Mouse (Mus musculus): ENCODE measurements around the gene Gm13696. TPM values are rescaled to one million over a fixed set of nuclear protein-coding genes. Genes with fewer than 3 reads are reported as not detected.
"Not testable (repeated sequence)": the region's sequence is repeated elsewhere in the genome, so short reads cannot be mapped to it uniquely, and the experiment has no call there.

The Gm13696 gene
- not detected in 2 replicates for polyA plus RNA-seq (2012; ENCODE audit: insufficient read depth, insufficient read length, missing spikeins)

DNA sequence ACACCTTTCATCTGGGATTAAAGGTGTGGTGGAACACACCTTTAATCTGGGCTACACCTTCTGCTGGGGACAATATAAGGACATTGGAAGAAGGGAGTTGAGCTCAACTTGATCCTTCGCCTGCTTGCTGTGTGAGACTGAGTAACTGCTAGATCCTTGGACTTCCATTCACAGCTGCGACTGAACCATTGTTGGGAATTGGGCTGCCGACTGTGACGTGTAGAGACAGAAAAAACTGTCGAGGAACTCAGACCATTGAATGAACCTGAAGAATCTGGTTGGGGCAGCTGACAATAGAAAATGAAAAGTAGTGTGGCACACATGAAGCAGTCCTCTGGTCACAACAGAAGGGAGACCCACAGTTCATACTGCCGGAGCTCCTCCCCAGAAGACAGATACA lies at the start of gene Gm13696:
Gm13696 (plus strand) TSS at position 301 of the 400 bp plus-strand sequence.
- H3K27ac ChIP-seq (ENCODE audit: insufficient read depth, low read depth, low read length); H3K4me1 ChIP-seq (ENCODE audit: control insufficient read depth, insufficient read depth, low read length); H3K4me3 ChIP-seq (ENCODE audit: insufficient read depth, low read length): not testable (repeated sequence)

DNA sequence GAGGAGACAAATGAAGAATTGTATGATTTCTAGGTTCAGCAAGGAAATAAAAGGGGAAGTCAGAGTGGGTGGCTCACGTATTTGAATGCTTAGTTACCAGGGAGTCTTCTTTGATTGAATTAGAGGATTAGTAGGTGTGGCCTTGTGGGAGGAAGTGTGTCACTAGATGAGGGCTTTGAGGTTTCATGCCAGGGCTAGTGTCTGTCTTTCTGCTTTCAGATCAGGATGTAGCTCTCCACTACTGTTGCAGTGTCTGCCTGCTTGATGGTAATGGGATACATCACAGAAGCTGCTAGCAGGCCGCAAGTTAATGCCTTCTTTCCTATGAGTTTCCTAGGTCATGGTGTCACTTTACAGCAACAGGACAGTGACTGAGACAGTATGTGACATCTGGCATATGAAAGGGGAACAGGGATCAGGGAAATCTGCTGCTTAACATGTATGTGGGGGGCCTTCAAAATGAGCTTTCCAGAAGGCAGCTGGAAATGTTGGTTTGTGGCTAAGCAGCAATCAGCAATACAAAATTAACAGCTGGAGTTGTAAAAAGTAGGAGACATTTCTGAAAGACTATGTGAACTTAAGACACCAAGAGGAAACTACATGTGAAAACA lies 43.3 kb upstream of the Gm13696 start:
- no peak overlapping the region for H3K4me3 ChIP-seq (ENCODE audit: insufficient read depth, low read length)
- peaks cover 10% of the 10 kb centered on the region for H3K4me1 ChIP-seq (ENCODE audit: control insufficient read depth, insufficient read depth, low read length)
- peak overlapping the region; percentile 51 for H3K27ac ChIP-seq (ENCODE audit: insufficient read depth, low read depth, low read length)
- TF ChIP-seq CTCF (IDR thresholded peaks at IDR 0.05; ENCODE audit: low read depth, low read length) (no peak), POLR2A (IDR thresholded peaks at IDR 0.05; ENCODE audit: borderline replicate concordance, low read depth, low read length) (no peak)

DNA sequence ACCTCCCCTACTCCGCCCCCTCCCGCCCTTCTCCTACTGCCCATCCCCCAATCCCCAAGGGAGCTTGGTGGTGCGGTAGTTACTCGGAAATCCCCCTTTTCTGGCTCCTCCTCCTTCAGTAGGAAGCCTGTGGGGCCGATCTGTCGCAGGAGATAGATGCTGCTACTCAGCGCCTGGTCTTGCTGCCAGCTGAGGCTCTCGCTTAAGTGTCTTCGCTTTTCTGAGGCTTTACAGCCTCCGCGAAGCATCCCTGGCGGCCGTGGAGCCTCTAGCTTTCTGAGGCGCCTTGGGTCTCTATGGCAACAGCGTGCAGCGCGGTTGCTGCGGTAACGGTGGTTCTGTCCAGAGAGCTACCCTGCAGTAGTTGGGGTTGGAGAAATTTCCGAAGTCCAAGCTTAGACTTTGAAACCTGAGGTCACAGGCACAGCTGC lies 32.0 kb upstream of the Gm13696 start, which contains the start of gene Zswim2:
Zswim2 (minus strand) TSS at position 298 of the 431 bp plus-strand sequence.
- Histone ChIP-seq H3K4me3 (ENCODE audit: insufficient read depth, low read length) (peak within 1 kb of the TSS; percentile 8), H3K27ac (ENCODE audit: insufficient read depth, low read depth, low read length) (no peak within 1 kb of the TSS), H3K4me1 (ENCODE audit: control insufficient read depth, insufficient read depth, low read length) (peaks cover 4% of the 10 kb centered on the region; the same call in 1 of the 2 replicates)
- no peak for TF ChIP-seq CTCF (IDR thresholded peaks at IDR 0.05; ENCODE audit: low read depth, low read length)
- no peak for TF ChIP-seq POLR2A (IDR thresholded peaks at IDR 0.05; ENCODE audit: borderline replicate concordance, low read depth, low read length)

DNA sequence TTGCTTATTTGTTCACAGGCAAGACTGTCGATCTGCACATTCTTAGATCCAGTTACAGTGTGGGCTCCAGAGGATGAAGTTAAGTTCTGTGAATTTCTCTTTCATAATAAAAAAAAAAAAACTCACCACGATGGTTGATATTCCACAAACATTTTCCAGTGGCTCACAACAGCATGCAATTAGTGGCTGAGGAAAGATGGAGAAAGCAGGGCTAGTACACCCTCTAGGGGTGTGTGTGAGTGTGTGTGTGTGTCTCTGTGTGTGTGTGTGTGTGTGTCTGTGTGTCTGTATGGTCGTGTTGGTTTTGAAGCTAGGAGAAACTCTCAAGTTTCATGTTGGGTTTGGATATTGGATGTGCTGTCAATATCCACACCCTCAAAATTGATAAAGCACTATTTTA lies 31.5 kb upstream of the Gm13696 start:
- no peak overlapping the region for H3K27ac ChIP-seq (ENCODE audit: insufficient read depth, low read depth, low read length)
- H3K4me1 ChIP-seq (ENCODE audit: control insufficient read depth, insufficient read depth, low read length) = peaks cover 4% of the 10 kb centered on the region; the same call in 1 of the 2 replicates
- TF ChIP-seq CTCF (IDR thresholded peaks at IDR 0.05; ENCODE audit: low read depth, low read length) (no peak), POLR2A (IDR thresholded peaks at IDR 0.05; ENCODE audit: borderline replicate concordance, low read depth, low read length) (no peak)
- 0 out of 2 replicates have a peak overlapping the region, but pooled peaks have one; percentile 8 for H3K4me3 ChIP-seq (ENCODE audit: insufficient read depth, low read length)

DNA sequence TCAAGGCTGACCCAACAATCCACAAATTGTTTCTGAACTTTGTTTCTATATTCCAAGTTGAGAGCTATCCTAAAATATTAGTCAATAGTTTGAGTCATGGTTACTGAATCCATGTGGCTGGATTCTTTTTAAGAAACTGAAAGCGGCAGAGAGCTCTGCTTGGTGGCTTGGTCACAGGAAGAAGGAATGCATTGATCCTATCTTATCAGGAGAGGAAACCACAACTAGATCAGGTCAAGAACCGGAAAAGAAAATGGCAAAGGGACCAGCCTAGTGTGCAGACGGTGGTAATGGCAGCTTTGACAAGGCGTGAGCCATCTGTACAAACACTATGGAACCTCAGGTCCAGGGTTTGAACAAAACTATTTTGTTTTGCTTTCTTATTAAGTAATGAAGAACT lies 31.1 kb upstream of the Gm13696 start:
- no peak overlapping the region for H3K4me3 ChIP-seq (ENCODE audit: insufficient read depth, low read length)
- peaks cover 4% of the 10 kb centered on the region; the same call in 1 of the 2 replicates for H3K4me1 ChIP-seq (ENCODE audit: control insufficient read depth, insufficient read depth, low read length)
- no peak for TF ChIP-seq CTCF (IDR thresholded peaks at IDR 0.05; ENCODE audit: low read depth, low read length)
- no peak for TF ChIP-seq POLR2A (IDR thresholded peaks at IDR 0.05; ENCODE audit: borderline replicate concordance, low read depth, low read length)
- H3K27ac ChIP-seq (ENCODE audit: insufficient read depth, low read depth, low read length) = no peak overlapping the region

DNA sequence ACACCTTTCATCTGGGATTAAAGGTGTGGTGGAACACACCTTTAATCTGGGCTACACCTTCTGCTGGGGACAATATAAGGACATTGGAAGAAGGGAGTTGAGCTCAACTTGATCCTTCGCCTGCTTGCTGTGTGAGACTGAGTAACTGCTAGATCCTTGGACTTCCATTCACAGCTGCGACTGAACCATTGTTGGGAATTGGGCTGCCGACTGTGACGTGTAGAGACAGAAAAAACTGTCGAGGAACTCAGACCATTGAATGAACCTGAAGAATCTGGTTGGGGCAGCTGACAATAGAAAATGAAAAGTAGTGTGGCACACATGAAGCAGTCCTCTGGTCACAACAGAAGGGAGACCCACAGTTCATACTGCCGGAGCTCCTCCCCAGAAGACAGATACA lies 17.5 kb upstream of the Gm13696 start, which contains the start of gene Gm13698:
Gm13698 (plus strand) TSS at position 301 of the 400 bp plus-strand sequence.
- H3K27ac ChIP-seq (ENCODE audit: insufficient read depth, low read depth, low read length); H3K4me3 ChIP-seq (ENCODE audit: insufficient read depth, low read length); H3K4me1 ChIP-seq (ENCODE audit: control insufficient read depth, insufficient read depth, low read length): not testable (repeated sequence)

DNA sequence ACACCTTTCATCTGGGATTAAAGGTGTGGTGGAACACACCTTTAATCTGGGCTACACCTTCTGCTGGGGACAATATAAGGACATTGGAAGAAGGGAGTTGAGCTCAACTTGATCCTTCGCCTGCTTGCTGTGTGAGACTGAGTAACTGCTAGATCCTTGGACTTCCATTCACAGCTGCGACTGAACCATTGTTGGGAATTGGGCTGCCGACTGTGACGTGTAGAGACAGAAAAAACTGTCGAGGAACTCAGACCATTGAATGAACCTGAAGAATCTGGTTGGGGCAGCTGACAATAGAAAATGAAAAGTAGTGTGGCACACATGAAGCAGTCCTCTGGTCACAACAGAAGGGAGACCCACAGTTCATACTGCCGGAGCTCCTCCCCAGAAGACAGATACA lies 11.7 kb upstream of the Gm13696 start, which contains the start of gene Gm13693:
Gm13693 (plus strand) TSS at position 301 of the 400 bp plus-strand sequence.
- H3K4me3 ChIP-seq (ENCODE audit: insufficient read depth, low read length); H3K27ac ChIP-seq (ENCODE audit: insufficient read depth, low read depth, low read length); H3K4me1 ChIP-seq (ENCODE audit: control insufficient read depth, insufficient read depth, low read length): not testable (repeated sequence)

DNA sequence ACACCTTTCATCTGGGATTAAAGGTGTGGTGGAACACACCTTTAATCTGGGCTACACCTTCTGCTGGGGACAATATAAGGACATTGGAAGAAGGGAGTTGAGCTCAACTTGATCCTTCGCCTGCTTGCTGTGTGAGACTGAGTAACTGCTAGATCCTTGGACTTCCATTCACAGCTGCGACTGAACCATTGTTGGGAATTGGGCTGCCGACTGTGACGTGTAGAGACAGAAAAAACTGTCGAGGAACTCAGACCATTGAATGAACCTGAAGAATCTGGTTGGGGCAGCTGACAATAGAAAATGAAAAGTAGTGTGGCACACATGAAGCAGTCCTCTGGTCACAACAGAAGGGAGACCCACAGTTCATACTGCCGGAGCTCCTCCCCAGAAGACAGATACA lies 5.9 kb upstream of the Gm13696 start, which contains the start of gene Gm13695:
Gm13695 (plus strand) TSS at position 301 of the 400 bp plus-strand sequence.
- H3K4me3 ChIP-seq (ENCODE audit: insufficient read depth, low read length); H3K27ac ChIP-seq (ENCODE audit: insufficient read depth, low read depth, low read length); H3K4me1 ChIP-seq (ENCODE audit: control insufficient read depth, insufficient read depth, low read length): not testable (repeated sequence)

DNA sequence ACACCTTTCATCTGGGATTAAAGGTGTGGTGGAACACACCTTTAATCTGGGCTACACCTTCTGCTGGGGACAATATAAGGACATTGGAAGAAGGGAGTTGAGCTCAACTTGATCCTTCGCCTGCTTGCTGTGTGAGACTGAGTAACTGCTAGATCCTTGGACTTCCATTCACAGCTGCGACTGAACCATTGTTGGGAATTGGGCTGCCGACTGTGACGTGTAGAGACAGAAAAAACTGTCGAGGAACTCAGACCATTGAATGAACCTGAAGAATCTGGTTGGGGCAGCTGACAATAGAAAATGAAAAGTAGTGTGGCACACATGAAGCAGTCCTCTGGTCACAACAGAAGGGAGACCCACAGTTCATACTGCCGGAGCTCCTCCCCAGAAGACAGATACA lies 5.7 kb downstream of the Gm13696 start, which contains the start of gene Gm13694:
Gm13694 (plus strand) TSS at position 301 of the 400 bp plus-strand sequence.
- H3K4me3 ChIP-seq (ENCODE audit: insufficient read depth, low read length); H3K4me1 ChIP-seq (ENCODE audit: control insufficient read depth, insufficient read depth, low read length); H3K27ac ChIP-seq (ENCODE audit: insufficient read depth, low read depth, low read length): not testable (repeated sequence)

DNA sequence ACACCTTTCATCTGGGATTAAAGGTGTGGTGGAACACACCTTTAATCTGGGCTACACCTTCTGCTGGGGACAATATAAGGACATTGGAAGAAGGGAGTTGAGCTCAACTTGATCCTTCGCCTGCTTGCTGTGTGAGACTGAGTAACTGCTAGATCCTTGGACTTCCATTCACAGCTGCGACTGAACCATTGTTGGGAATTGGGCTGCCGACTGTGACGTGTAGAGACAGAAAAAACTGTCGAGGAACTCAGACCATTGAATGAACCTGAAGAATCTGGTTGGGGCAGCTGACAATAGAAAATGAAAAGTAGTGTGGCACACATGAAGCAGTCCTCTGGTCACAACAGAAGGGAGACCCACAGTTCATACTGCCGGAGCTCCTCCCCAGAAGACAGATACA lies 11.5 kb downstream of the Gm13696 start, which contains the start of gene Gm13697:
Gm13697 (plus strand) TSS at position 301 of the 400 bp plus-strand sequence.
- H3K4me1 ChIP-seq (ENCODE audit: control insufficient read depth, insufficient read depth, low read length); H3K27ac ChIP-seq (ENCODE audit: insufficient read depth, low read depth, low read length); H3K4me3 ChIP-seq (ENCODE audit: insufficient read depth, low read length): not testable (repeated sequence)

DNA sequence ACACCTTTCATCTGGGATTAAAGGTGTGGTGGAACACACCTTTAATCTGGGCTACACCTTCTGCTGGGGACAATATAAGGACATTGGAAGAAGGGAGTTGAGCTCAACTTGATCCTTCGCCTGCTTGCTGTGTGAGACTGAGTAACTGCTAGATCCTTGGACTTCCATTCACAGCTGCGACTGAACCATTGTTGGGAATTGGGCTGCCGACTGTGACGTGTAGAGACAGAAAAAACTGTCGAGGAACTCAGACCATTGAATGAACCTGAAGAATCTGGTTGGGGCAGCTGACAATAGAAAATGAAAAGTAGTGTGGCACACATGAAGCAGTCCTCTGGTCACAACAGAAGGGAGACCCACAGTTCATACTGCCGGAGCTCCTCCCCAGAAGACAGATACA lies 17.3 kb downstream of the Gm13696 start, which contains the start of gene Gm13691:
Gm13691 (plus strand) TSS at position 301 of the 400 bp plus-strand sequence.
- not testable (repeated sequence) for H3K4me3 ChIP-seq (ENCODE audit: insufficient read depth, low read length); H3K27ac ChIP-seq (ENCODE audit: insufficient read depth, low read depth, low read length); H3K4me1 ChIP-seq (ENCODE audit: control insufficient read depth, insufficient read depth, low read length)

DNA sequence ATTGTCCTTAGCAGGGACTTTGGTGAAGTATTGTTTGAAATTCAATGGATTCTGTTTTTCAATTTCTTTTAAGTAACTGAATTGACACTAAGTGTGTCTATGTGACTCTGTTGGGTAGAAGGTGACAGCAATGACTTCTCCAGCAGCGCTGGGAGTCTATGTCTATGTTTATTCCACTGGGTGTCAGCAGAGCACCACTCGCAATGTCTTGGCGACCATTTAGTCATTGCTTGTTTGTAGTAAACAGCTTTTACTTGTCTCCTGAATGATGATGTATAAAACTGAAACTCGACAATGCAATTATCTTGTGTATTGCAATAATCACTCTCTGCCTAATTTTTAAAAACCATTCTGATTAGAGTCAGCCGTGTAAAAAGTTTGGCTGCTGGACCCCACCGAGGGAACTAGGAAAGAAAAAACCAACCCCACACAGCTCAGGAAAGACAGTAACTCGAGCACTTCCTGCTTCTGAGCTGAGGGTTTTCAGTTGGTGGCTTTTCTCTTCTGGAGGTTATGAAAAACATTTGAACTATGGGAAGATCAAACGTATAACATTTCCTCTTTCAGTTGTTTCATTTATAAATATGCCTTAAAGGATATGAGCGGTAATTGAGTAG lies 20.8 kb downstream of the Gm13696 start:
- Histone ChIP-seq H3K27ac (ENCODE audit: insufficient read depth, low read depth, low read length) (peak overlapping the region; percentile 57), H3K4me3 (ENCODE audit: insufficient read depth, low read length) (peak overlapping the region; percentile 44)
- H3K4me1 ChIP-seq (ENCODE audit: control insufficient read depth, insufficient read depth, low read length) = not testable (repeated sequence)

DNA sequence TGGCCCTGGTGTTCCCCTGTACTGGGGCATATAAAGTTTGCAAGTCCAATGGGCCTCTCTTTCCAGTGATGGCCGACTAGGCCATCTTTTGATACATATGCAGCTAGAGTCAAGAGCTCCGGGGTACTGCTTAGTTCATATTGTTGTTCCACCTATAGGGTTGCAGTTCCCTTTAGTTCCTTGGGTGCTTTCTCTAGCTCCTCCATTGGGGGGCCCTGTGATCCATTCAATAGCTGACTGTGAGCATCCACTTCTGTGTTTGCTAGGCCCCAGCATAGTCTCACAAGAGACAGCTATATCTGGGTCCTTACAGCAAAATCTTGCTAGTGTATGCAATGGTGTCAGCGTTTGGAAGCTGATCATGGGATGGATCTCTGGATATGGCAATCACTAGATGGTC lies 21.6 kb downstream of the Gm13696 start:
- not testable (repeated sequence) for H3K27ac ChIP-seq (ENCODE audit: insufficient read depth, low read depth, low read length); H3K4me1 ChIP-seq (ENCODE audit: control insufficient read depth, insufficient read depth, low read length); H3K4me3 ChIP-seq (ENCODE audit: insufficient read depth, low read length)

Data from bone marrow macrophage, adult 2 months (primary cell).